Mouse (Mus musculus) stomach, postnatal 0 days (tissue): Measurements from ENCODE around the gene Arhgap40.

Source experiments
- CTCF ChIP-seq: IDR thresholded peaks from 2 replicates; pipeline ENCODE4 v1.5.1; 2016; ENCODE audit warnings: antibody characterized with exemption, low read depth, mild to moderate bottlenecking, moderate library complexity
- EP300 ChIP-seq: optimal IDR thresholded peaks from 2 replicates; pipeline ENCODE3; 2016; ENCODE audit warnings: antibody characterized with exemption

- TF ChIP-seq EP300 (no peak), CTCF (no peak)
Observed at GRCm38 (mm10) chr2:158523060-158523459, 10.5 kb downstream of the Arhgap40 start.
